Mouse (Mus musculus) kidney, embryonic 16.5 days (tissue): Measurements from ENCODE around the gene Bcas3. TPM values are rescaled to one million over a fixed set of nuclear protein-coding genes. Genes with fewer than 3 reads are reported as not detected.

ENCODE experiments used
- ATAC-seq: fragments of 200-750 bp; cut with Nextera tagmentation; 2 replicates; pipeline ENCODE4 v1.8.0; 2017; ENCODE audit warnings: moderate TSS enrichment; ENCODE audit not compliant: low FRiP score, low TSS enrichment
- H3K27ac ChIP-seq: fragments of 300-500 bp; sonication (generic); 2 replicates; pipeline ENCODE4 v1.5.1; 2014; ENCODE audit warnings: low read length
- H3K27me3 ChIP-seq: fragments of 300-500 bp; sonication (generic); 2 replicates; pipeline ENCODE4 v1.6.1; 2014; ENCODE audit warnings: low read length, control low read depth, mixed read lengths; ENCODE audit not compliant: insufficient read depth
- H3K36me3 ChIP-seq: fragments of 300-500 bp; sonication (generic); 2 replicates; pipeline ENCODE4 v1.6.1; 2014; ENCODE audit warnings: low read length, control low read depth, mixed read lengths; ENCODE audit not compliant: insufficient read depth
- H3K4me1 ChIP-seq: fragments of 300-500 bp; sonication (generic); 2 replicates; pipeline ENCODE4 v1.6.1; 2014; ENCODE audit warnings: low read length, control low read depth, mixed read lengths; ENCODE audit not compliant: insufficient read depth
- H3K4me2 ChIP-seq: fragments of 300-500 bp; sonication (generic); replicated peaks from 2 replicates; pipeline ENCODE4 v1.6.1; 2014; ENCODE audit warnings: low read depth, low read length
- H3K4me3 ChIP-seq: fragments of 300-500 bp; sonication (generic); 2 replicates; pipeline ENCODE4 v1.5.1; 2014; ENCODE audit warnings: mild to moderate bottlenecking, low read length
- H3K9ac ChIP-seq: fragments of 300-500 bp; sonication (generic); replicated peaks from 2 replicates; pipeline ENCODE4 v1.6.1; 2014; ENCODE audit warnings: low read length
- H3K9me3 ChIP-seq: fragments of 300-500 bp; sonication (generic); 2 replicates; pipeline ENCODE4 v1.6.1; 2016; ENCODE audit warnings: low read length, control low read depth
- WGBS: fragments of 180-500 bp; shearing (Covaris S2); extraction: QIAGEN DNeasy Blood & Tissue Kit; methylation state at CpG from one replicate; pipeline ENCODE4 v1.1.7; 2014; 5-methylcytosine and 5-hydroxymethylcytosine counted together
- polyA plus RNA-seq: library from polyadenylated mRNA; unstranded; fragments of >200 nt; fragmentation: Nextera tagmentation; extraction: Ambion mirVana; gene quantifications from 2 replicates; pipeline ENCODE4 v1.2.1, GENCODE M21; 2015

The Bcas3 gene
- polyA plus RNA-seq, 1 experiment from 2014 or later = 34.7 TPM

DNA sequence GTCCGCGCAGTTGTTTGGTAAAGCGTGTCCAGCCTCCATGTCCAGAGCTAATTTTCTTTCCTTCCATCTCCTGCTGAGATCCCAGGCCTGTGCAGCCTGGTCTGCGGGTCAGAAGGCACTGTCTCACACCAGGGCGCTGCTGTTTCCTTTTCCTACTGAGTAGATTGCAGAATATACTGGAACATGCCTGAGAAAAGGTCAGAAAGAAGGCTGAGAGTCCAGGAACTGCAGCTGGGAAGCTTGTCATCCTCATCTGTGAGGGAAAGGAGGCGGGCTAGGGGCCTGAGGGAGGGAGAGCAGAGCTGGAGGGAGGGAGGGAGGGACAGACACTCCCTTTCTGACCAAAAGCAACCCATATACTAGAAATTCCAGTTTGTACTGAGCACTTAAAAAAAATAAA, 170.7 kb downstream of the Bcas3 start:
- no peaks in the 10 kb centered on the region for H3K9me3 ChIP-seq
- ATAC-seq = peak; percentile 64
- H3K27me3 ChIP-seq = peaks cover 8% of the 10 kb centered on the region
- no peak overlapping the region for H3K4me3 ChIP-seq
- WGBS = 36% methylated on average over 6 of the region's 6 CpGs
- no peak overlapping the region for H3K4me2 ChIP-seq
- H3K36me3 ChIP-seq = no peaks in the 10 kb centered on the region
- peak overlapping the region; percentile 79 for H3K27ac ChIP-seq
- H3K9ac ChIP-seq = 0 out of 2 replicates have a peak overlapping the region, but pooled peaks have one; percentile 23
- peaks cover 35% of the 10 kb centered on the region for H3K4me1 ChIP-seq

DNA sequence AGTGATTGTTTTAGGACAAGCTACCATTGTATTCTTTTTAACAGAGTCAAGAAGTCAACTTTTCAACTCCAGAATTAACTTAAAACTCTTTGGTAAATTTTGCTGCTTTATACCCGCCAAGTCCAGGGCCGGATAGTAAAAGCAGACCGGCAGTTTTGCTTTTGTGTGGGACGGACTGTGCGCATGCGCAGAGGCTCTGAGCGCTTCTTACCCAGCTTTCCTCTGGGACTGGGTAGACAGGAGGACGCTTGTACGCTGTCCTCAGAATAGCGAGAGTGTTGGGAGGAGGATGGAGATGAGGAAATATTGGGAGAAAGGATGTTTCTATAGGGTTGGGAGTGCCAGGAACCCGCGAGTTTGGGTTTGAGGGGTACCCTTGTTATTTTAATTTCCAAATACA, 171.2 kb downstream of the Bcas3 start:
- peak overlapping the region; percentile 37 for H3K4me2 ChIP-seq
- no peaks in the 10 kb centered on the region for H3K9me3 ChIP-seq
- H3K27ac ChIP-seq = peak overlapping the region; percentile 86
- peak overlapping the region; percentile 6 for H3K4me3 ChIP-seq
- 27% methylated on average over 12 of the region's 12 CpGs for WGBS
- H3K36me3 ChIP-seq = no peaks in the 10 kb centered on the region
- H3K9ac ChIP-seq = peak overlapping the region; percentile 0; the same call in 1 of the 2 replicates
- peaks cover 8% of the 10 kb centered on the region for H3K27me3 ChIP-seq
- H3K4me1 ChIP-seq = peaks cover 35% of the 10 kb centered on the region
- ATAC-seq = 0 out of 2 replicates have a peak, but pooled peaks have one; percentile 60

DNA sequence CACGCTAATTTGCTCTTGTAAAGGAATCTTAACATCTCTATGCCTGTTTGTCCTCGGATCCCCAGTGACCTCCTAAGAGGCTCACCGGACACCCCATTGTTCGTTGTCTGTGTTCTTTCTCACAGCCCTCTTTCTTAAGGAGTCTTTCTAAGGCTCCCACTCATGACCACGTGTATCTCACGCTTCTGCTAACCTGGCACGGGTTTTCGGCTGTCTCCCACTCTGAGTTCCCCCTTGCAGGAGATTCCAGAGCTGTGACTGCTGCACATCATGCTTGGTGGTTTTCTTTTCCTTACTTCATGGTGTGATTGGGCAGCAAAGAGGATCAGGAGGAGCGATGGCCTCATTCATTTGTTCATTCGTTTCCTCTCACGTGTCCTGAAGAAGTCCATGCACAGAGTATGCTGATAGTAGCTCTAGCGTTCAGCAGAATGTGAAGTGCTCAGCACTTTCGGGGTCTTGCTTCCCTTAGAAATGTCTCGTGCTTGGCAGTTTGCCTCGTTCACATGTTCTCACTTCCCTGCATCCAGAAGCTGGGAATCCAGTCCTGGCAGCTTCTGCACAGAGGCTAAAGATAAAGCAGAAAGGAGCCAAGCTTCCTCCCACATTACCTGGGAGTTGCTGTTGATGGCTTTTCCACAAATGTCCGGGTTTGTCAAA, 172.0 kb downstream of the Bcas3 start:
- ATAC-seq = peak; percentile 61; the same call in 1 of the 2 replicates
- no peak overlapping the region for H3K4me3 ChIP-seq
- 17% methylated on average over 16 of the region's 16 CpGs for WGBS

DNA sequence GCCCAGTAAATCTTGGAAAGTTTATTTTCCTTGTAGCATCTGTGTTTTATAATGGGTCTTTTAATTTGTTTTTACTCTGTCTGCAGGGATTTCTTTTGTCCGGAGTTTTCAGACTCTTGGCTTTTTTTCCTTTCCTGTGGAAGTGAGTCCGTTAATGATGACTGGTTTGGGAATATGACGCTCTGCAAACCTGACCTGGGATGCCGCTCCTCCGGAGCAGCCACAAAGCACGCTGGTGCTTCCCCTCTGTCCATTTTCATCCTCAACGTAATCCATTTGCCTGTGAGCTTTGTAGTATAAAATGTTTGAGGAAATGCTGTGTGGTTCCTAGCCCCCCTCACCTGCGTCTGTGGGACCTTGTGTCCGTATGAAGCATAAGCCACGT, 172.5 kb downstream of the Bcas3 start:
- H3K4me1 ChIP-seq = peaks cover 30% of the 10 kb centered on the region
- H3K27ac ChIP-seq = peak overlapping the region; percentile 86
- peak overlapping the region; percentile 37 for H3K4me2 ChIP-seq
- no peaks in the 10 kb centered on the region for H3K9me3 ChIP-seq
- peaks cover 8% of the 10 kb centered on the region for H3K27me3 ChIP-seq
- peak overlapping the region; percentile 7; the same call in 1 of the 2 replicates for H3K4me3 ChIP-seq
- no peaks in the 10 kb centered on the region for H3K36me3 ChIP-seq
- no peak for ATAC-seq
- WGBS = 16% methylated on average over 10 of the region's 10 CpGs
- H3K9ac ChIP-seq = peak overlapping the region; percentile 46; the same call in 1 of the 2 replicates

More for the DNA sequence above, 172.0 kb downstream of the Bcas3 start:
- Histone ChIP-seq H3K36me3 (no peaks in the 10 kb centered on the region), H3K9ac (peak overlapping the region; percentile 0), H3K27me3 (peaks cover 8% of the 10 kb centered on the region), H3K9me3 (no peaks in the 10 kb centered on the region), H3K4me2 (peak overlapping the region; percentile 37), H3K27ac (peak overlapping the region; percentile 86), H3K4me1 (peaks cover 35% of the 10 kb centered on the region)

DNA sequence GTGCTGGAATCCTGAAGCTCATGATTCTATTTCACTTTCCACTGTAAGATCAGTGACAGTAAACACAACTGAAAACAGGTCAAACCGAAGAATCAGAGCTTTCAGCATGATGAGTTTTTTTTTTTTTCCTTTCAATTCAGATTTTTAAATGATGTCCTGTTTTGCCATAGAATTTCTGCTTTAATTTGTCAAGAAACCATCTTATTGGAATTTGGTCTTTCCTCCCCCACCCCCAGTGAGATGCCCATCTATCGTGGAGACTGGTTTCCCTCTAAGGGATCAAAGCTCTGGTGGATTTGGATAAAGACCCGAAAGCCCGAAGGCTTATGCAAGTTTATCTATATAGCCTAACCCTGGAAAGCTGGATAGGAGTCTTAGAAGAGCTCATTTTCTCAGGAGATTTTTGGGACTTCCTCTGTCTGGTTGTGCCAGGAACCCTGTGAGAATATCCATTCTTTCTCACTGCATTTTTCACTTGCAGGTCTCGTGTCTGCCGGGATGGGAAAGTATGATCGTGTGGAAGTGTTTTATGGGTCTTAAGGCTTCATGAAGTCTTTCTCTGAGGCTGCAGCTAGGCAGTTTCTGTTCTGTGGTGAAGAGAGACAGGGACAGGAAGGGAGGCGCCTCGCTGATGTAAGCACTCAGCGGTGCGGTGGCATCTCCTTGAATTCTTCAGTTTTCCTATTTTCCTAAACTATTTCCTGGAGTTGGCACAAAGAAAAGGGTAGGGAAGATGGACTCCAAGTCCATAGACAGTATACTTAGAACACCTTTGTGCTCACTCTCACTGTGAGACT, 173.2 kb downstream of the Bcas3 start:
- peaks cover 8% of the 10 kb centered on the region for H3K27me3 ChIP-seq
- peak overlapping the region; percentile 46; the same call in 1 of the 2 replicates for H3K9ac ChIP-seq
- no peaks in the 10 kb centered on the region for H3K36me3 ChIP-seq
- H3K9me3 ChIP-seq = no peaks in the 10 kb centered on the region
- WGBS = 32% methylated on average over 11 of the region's 11 CpGs
- H3K4me2 ChIP-seq = peak overlapping the region; percentile 37
- no peak for ATAC-seq
- H3K4me3 ChIP-seq = no peak overlapping the region
- peak overlapping the region; percentile 86 for H3K27ac ChIP-seq
- peaks cover 28% of the 10 kb centered on the region for H3K4me1 ChIP-seq

DNA sequence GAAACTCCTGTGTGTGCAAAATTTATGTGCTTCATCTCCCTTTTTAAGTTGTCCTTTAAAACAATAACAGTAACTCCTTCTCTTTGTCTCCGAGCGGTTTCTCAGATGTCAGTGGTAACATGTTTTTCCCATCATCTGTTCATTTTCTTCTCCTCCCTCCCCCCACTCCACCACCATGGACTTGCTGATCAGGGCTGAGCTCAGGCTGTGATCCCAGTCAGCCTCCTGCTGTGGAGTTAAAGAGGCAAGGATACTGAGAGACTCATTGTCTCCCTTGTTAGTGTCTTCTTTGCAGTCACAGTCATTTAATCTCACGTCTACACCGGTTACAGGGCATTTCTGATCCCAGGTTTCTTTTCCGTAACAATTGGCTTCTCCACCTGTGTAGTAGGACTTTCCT, 174.3 kb downstream of the Bcas3 start:
- no peak for ATAC-seq
- Histone ChIP-seq H3K9me3 (no peaks in the 10 kb centered on the region), H3K27ac (no peak overlapping the region), H3K4me2 (no peak overlapping the region), H3K4me1 (peaks cover 28% of the 10 kb centered on the region), H3K4me3 (no peak overlapping the region), H3K9ac (no peak overlapping the region), H3K27me3 (peaks cover 8% of the 10 kb centered on the region), H3K36me3 (no peaks in the 10 kb centered on the region)
- WGBS = 45% methylated on average over 5 of the region's 5 CpGs

DNA sequence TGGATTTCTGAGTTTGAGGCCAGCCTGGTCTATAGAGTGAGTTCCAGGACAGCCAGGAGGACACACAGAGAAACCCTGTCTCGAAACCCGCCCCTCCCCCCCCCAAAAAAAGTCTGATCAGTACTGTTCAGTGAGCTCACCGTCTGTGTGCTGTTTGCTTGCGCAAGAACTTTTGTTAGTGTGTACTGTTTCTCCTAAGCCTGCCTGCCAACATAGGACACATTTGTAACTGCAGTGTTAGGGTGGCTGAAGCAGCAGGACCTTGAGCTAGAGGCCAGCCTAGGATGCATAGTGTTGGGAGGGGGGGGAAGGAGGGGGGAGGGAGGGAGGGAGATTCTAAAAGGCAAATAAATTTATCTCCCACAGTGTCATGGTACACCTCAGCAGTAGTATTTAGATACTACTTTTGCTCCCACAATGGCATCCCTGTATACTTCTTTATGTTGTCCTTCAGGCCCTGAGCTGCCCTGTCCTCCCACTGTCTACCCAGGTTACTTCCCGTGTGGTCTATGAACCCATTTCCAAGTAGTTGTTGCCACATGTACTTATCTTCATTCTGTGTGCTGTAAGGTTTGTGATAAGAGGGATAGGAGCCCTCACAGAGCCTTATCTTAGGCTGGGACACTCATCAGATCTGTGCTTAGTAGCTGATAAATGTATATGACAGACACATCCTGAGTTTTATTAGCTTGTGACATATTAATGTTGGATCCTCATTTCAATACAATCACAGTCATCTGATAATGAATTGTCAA, 176.7 kb downstream of the Bcas3 start:
- no peak overlapping the region for H3K9ac ChIP-seq
- H3K4me1 ChIP-seq = peaks cover 21% of the 10 kb centered on the region
- H3K9me3 ChIP-seq = no peaks in the 10 kb centered on the region
- 76% methylated on average over 5 of the region's 5 CpGs for WGBS
- no peak overlapping the region for H3K4me3 ChIP-seq
- no peak overlapping the region for H3K27ac ChIP-seq
- H3K27me3 ChIP-seq = peaks cover 4% of the 10 kb centered on the region
- ATAC-seq = no peak
- H3K4me2 ChIP-seq = no peak overlapping the region
- H3K36me3 ChIP-seq = no peaks in the 10 kb centered on the region

DNA sequence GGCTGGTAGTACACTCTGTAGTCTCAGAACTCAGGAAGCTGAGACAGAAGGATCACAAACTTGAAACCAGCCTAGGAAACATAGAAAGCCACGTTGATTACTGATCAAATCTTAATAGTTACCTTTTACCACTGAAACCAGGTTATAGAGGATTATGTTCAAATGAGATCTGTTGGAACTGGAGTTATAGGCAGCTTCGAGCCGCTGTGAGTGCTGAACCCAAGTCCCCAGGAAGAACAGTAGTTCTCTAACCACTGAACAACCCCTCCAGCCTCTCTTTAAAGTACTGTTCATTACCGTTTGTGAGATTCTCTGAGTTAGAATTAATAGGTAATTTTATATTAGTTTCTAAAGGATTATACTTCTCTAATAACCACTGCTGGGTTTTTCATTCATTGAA, 188.0 kb downstream of the Bcas3 start:
- Histone ChIP-seq H3K27me3 (no peaks in the 10 kb centered on the region), H3K4me2 (no peak overlapping the region), H3K9ac (no peak overlapping the region), H3K4me1 (no peaks in the 10 kb centered on the region), H3K9me3 (no peaks in the 10 kb centered on the region), H3K27ac (no peak overlapping the region), H3K36me3 (no peaks in the 10 kb centered on the region), H3K4me3 (no peak overlapping the region)
- WGBS = 87% methylated on average over 4 of the region's 4 CpGs
- ATAC-seq = no peak

DNA sequence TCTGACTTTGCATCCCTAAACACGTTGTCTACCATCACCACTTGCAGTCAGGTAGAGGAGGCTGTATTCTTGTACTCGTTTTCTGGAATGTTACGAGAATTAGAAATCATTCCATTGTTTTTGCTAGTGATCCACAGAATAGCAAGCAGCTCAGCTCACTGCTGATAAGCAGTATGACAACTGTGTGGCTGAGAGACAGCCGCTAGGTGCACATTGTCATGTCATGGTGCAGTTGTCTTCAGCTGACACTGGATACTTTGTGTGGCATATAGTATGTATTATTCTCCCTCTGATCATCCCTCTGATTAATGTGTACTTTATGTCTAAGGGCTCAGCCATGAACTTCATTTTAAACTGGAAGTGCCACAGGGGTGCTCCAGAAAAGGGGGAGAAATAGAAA, 190.3 kb downstream of the Bcas3 start:
- H3K27me3 ChIP-seq = no peaks in the 10 kb centered on the region
- no peak overlapping the region for H3K9ac ChIP-seq
- 79% methylated on average over 4 of the region's 4 CpGs for WGBS
- ATAC-seq = no peak
- H3K9me3 ChIP-seq = no peaks in the 10 kb centered on the region
- H3K36me3 ChIP-seq = no peaks in the 10 kb centered on the region
- no peaks in the 10 kb centered on the region for H3K4me1 ChIP-seq
- H3K4me2 ChIP-seq = no peak overlapping the region
- no peak overlapping the region for H3K27ac ChIP-seq
- H3K4me3 ChIP-seq = no peak overlapping the region
